Mouse (Mus musculus) left cerebral cortex, postnatal 14 days (tissue): Measurements from ENCODE around the gene Gjc3. TPM values are rescaled to one million over a fixed set of nuclear protein-coding genes. Genes with fewer than 3 reads are reported as not detected.
"Not testable (repeated sequence)": the region's sequence is repeated elsewhere in the genome, so short reads cannot be mapped to it uniquely, and the experiment has no call there.

ENCODE experiments used
- DNase-seq, 2 experiments: peaks; one replicate each; pipeline ENCODE4 v3.0.0; 2021 to 2022; ENCODE audit warnings: low spot score in 2 of 2, mixed read lengths in 1 of 2
- intact Hi-C: fragments of 180-260 bp; cut with DNase I; formaldehyde crosslinking; loops from one replicate; pipeline ENCODE4 v1.15.1; 2025
- long read RNA-seq, 2 experiments: library from polyadenylated mRNA; stranded (forward); transcript quantifications; one replicate each; pipeline ENCODE4 v2.0.0; 2021
- total RNA-seq, 2 experiments: library from RNA; stranded (reverse); gene quantifications; 2 replicates each; pipeline ENCODE4 v1.2.3; 2021

The Gjc3 gene
- 10 to 100 TPM; 12.4 to 14.7 TPM for total RNA-seq
- long read RNA-seq, experiment 1, full-length matches to known transcripts = 17 of 21 reads
- long read RNA-seq, experiment 1, partial matches to known transcripts = 1 of 21 reads
- long read RNA-seq, experiment 1, other reads (novel, unspliced or antisense) = 3 of 21 reads
- long read RNA-seq, experiment 2, full-length matches to known transcripts = 9 of 11 reads
- long read RNA-seq, experiment 2, partial matches to known transcripts = 0 of 11 reads
- long read RNA-seq, experiment 2, other reads (novel, unspliced or antisense) = 2 of 11 reads

GRCm38 (mm10) chr5:137962945-137963344, at the start of gene Gjc3:
Gene Gjc3 (minus strand): TSS chr5:137963098.
- no peak for DNase-seq
- intact Hi-C loops = no loop called here

GRCm38 (mm10) chr5:138012382-138012781, 49.5 kb upstream of the Gjc3 start:
- no peak for DNase-seq
- intact Hi-C loops = no loop called here

- DNase-seq = no peak
- intact Hi-C loops = no loop called here
Measured at GRCm38 (mm10) chr5:138009437-138009836, 46.5 kb upstream of the Gjc3 start.

- DNase-seq = no peak
- intact Hi-C loops = no loop called here
Measured at GRCm38 (mm10) chr5:137986351-137986750, 23.5 kb upstream of the Gjc3 start.

DNA sequence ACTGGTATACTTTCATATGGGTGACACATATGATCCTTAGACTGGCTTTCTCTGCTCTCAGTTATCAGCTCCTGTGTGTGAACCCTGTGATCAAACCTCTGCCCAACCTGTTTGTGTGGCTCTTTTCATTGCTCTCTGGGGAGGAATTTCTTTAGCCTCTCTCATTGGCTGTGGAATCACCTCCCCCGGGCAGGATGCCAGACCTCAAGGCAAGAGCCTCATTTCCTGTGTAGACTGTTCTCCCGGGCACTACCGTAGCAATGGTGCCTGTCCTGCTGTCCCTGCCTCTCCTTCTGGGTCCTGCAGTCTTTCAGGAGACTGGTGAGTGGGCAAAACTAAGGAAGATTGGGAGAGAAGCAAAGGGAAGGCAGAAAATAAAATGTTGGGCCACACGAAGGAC, 18.4 kb upstream of the Gjc3 start, which contains the start of gene Azgp1:
Azgp1 (plus strand) TSS at position 221 of the 400 bp plus-strand sequence.
- intact Hi-C loops = no loop called here
- DNase-seq = no peak

GRCm38 (mm10) chr5:137979081-137979480, 16.2 kb upstream of the Gjc3 start:
- intact Hi-C loops = loop anchor here (5.0 kb wide), 1 partner anchor 92 kb away; no protein-coding TSS in a partner anchor
- no peak for DNase-seq

GRCm38 (mm10) chr5:137977291-137977690, 14.4 kb upstream of the Gjc3 start:
- intact Hi-C loops = loop anchor here (5.0 kb wide), 1 partner anchor 90 kb away; no protein-coding TSS in a partner anchor
- DNase-seq = no peak

- DNase-seq = no peak
- intact Hi-C loops = loop anchor here (5.0 kb wide), 1 partner anchor 88 kb away; no protein-coding TSS in a partner anchor
Measured at GRCm38 (mm10) chr5:137975434-137975833, 12.5 kb upstream of the Gjc3 start.

DNA sequence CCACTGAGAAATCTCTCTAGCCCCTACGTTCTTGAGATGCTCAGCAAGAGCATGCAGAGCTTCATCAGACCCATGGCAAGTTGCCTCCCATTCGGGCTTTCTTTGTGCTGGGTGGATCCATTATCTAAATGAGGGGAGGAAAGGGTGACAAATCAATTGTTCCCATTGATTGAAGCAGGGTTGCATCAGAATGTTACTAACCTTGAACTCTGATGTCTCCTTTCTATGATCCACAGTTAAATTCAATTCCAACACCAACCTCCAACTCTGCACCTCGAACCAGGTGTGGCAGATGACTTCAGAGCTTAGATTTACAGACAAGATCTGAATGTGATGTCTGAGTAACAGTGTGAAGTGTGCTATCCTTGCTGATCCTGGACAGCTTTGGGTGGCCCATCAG, 11.8 kb upstream of the Gjc3 start:
- intact Hi-C loops = loop anchor here (5.0 kb wide), 1 partner anchor 87 kb away; no protein-coding TSS in a partner anchor
- no peak for DNase-seq

- peak in 1 of 2 experiments; percentile 23 for DNase-seq
- intact Hi-C loops = no loop called here
Measured at GRCm38 (mm10) chr5:137973738-137974137, 10.8 kb upstream of the Gjc3 start.

GRCm38 (mm10) chr5:137973161-137973560, 10.3 kb upstream of the Gjc3 start:
- DNase-seq = no peak
- intact Hi-C loops = no loop called here

DNA sequence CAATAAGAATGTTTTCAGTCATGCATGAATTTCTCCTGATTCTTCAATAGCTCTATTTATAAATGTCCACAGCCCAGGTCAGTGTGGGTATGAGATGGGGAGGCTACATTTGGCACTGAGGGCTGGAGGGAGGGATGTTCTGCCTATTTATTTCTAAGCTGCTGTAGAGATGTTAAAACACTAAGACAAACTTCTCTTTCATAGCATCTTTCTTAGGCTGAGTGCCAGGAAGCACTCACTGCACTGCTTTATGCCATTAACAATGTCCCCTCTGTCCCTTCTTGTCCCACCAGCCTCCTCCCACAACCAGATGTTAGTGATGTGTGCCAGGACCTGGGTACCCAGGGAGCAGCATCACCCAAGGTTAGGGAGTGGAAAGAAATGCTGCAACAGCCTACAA, 3.6 kb upstream of the Gjc3 start:
- intact Hi-C loops = no loop called here
- peak; percentile 25 to 58 for DNase-seq

DNA sequence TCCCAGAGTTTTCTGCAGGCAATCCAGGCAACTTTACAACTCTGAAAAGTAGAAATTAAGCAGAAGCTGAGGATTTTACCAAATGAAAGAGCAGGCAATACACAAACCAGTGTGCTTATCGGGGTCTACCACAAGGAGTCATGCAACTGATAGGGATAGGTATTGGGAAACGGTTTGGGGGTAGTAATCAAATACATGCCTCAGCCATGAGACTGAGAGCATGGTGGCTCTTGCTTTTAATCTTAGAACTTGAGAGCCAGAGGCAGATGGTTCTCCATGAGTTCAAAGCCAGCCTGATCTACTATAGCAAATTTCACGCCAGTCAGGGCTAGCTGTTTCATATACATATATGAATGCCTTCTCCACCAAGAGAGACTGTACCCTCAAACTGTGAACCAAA, 6.5 kb downstream of the Gjc3 start:
- intact Hi-C loops = loop anchor here (10.0 kb wide), 1 partner anchor 162 kb away; no protein-coding TSS in a partner anchor
- no peak for DNase-seq

GRCm38 (mm10) chr5:137951218-137951617, 11.7 kb downstream of the Gjc3 start:
- peak; percentile 20 to 44 for DNase-seq
- intact Hi-C loops = loop anchor here (10.0 kb wide), 1 partner anchor 156 kb away; no protein-coding TSS in a partner anchor

DNA sequence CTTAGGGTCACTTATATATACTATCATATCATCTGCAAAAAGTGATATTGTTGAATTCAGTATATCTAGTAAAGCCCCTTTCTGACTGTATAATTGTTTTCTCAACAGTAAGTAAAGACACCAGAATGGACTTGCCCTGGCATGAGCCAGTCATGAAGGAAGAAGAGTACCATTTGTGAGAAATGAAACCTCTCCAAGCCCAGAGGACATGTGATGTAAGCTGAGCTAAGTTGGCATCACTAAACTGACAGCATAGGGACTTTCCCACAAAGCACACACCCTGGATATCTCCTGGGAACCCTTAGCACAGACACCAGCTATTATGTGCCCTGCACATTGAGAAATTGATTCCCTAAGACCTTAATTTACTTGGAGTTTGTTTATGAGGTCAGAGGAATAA, 15.6 kb downstream of the Gjc3 start:
- intact Hi-C loops = no loop called here
- DNase-seq = no peak

GRCm38 (mm10) chr5:137943133-137943532, 19.8 kb downstream of the Gjc3 start:
- intact Hi-C loops = no loop called here
- no peak for DNase-seq

- DNase-seq = no peak
- intact Hi-C loops = no loop called here
Measured at GRCm38 (mm10) chr5:137940948-137941347, 21.9 kb downstream of the Gjc3 start.

DNA sequence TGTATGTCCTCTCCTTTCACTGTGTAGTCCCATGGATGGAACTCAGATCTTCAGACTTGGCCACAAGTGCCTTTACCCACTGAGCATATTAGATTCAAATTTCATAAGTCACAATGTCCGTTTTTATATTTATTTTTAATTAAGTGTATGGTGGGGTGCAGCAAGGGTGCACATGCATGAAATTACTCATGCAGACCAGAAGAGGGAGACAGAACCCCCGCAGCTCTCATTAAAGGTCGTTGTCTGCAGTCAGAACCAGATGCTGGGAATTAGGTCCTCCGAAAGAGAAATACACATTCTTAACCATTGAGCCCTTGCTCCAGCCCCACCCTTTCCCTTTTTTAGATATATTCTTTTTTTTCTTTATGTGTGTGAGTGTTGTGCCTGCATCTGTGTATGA, 25.7 kb downstream of the Gjc3 start:
- intact Hi-C loops = no loop called here
- DNase-seq = no peak

DNA sequence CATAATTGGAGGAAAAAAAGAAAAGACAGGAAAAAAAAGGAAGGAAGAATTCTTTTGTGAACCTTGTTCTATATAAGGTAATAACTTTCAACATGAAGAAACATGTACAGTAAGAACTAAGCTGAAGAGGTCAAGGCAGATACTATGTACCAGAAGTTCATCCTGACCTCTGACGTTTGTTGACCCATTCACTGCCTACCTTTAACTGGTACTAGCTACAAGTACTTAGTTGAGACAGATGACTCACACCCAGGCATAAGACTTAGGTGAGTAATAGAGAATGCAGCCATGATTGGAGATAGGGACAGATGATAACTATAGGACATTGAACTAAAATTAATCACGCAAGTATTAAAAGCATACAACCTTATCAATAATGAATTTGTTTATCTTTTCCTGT, 26.4 kb downstream of the Gjc3 start:
- intact Hi-C loops = no loop called here
- DNase-seq = no peak

DNA sequence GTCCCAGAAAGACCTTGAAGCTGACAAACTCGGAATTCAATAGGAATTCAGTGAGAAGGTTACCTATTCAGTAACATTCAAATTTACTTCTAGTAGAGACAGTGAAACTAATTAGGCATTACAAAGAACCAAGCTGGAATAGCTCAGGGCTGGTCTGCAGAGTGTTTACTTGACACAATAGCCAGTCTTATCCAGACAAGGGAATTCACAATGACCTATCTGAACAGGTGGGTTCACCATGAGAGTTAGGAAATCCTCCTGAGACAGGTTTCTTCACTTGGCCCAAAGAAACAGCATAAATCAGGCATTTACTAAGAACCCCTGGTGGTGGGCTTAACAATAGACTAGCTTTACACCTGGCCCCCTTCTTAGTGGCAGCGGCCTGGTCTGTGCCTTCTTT, 29.0 kb downstream of the Gjc3 start:
- DNase-seq, intact Hi-C loops: not testable (repeated sequence)

- intact Hi-C loops = no loop called here
- DNase-seq = no peak
Measured at GRCm38 (mm10) chr5:137928439-137928838, 34.5 kb downstream of the Gjc3 start.
